ENCODE assay signal across 23 mouse cellular contexts in the genomic region with DNA sequence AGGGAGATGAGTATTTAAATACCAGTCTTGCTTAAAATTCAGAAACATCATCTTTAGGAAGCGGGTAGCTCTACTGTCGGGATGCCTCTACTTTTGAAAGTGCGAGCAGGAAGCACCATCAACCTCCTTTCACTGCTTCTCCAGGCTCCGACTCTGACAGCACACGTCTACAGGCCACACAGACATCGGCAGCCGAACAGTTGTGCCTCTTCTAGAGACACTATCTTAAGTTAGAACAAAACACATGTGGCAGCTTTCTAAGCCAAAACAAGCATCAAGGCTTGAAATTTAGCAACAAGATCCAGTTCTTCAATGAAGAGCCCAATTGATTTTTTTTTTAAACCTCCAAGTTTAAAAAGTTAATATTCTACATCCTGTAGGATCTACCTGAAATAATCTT. TPM values are rescaled to one million over a fixed set of nuclear protein-coding genes. Genes with fewer than 3 reads are reported as not detected.
"Had no signal": no experiment of that assay in that cellular context is flagged by ENCODE, and none has a peak within 500 bp of the region (broad histone marks: within the 10 kb centered on the region; RNA-seq: fewer than 3 reads in every experiment).

No protein-coding gene starts in this region.

- DNase-seq: gastrocnemius, adult 2 months; gastrocnemius, postnatal 10 days; gastrocnemius, postnatal 25 days; heart, adult 18-20 months; heart, postnatal 4 days; kidney, adult 18-20 months; kidney, adult 8-10 months; kidney, postnatal 10 days; kidney, postnatal 25 days; kidney, postnatal 4 days had no signal

- ATAC-seq: hindbrain, embryonic 16.5 days; inflammation-experienced regulatory T-cells, adult 6 months; intestine, embryonic 15.5 days; intestine, postnatal 0 days had no signal

- H3K27ac ChIP-seq: gastrocnemius, adult 2 months; heart, embryonic 10.5 days; hindbrain, embryonic 10.5 days; hindbrain, embryonic 12.5 days; hindbrain, embryonic 14.5 days; intestine, embryonic 15.5 days; layer of hippocampus, adult 2 months; left cerebral cortex, adult 2 months; limb, embryonic 10.5 days; limb, embryonic 12.5 days had no signal

- H3K36me3 ChIP-seq: heart, embryonic 10.5 days; heart, embryonic 12.5 days; hindbrain, embryonic 10.5 days; hindbrain, embryonic 12.5 days; intestine, embryonic 15.5 days; limb, embryonic 10.5 days; limb, embryonic 12.5 days had no signal

- H3K4me1 ChIP-seq: heart, embryonic 10.5 days; heart, embryonic 12.5 days; hindbrain, embryonic 10.5 days; hindbrain, embryonic 12.5 days; intestine, embryonic 15.5 days; limb, embryonic 12.5 days had no signal

- H3K9ac ChIP-seq: heart, embryonic 12.5 days; hindbrain, embryonic 12.5 days; hindbrain, embryonic 14.5 days; intestine, embryonic 15.5 days; limb, embryonic 12.5 days had no signal

- H3K4me2 ChIP-seq: heart, embryonic 12.5 days; hindbrain, embryonic 12.5 days; hindbrain, embryonic 14.5 days; intestine, embryonic 15.5 days; limb, embryonic 12.5 days had no signal

- H3K27me3 ChIP-seq: heart, embryonic 12.5 days; hindbrain, embryonic 12.5 days; intestine, embryonic 15.5 days; limb, embryonic 12.5 days had no signal

- H3K9me3 ChIP-seq: heart, embryonic 10.5 days; heart, embryonic 12.5 days; hindbrain, embryonic 10.5 days; hindbrain, embryonic 12.5 days; intestine, embryonic 15.5 days; limb, embryonic 10.5 days; limb, embryonic 12.5 days had no signal

- H3K4me3 ChIP-seq: gastrocnemius, adult 2 months; heart, embryonic 10.5 days; heart, embryonic 12.5 days; hindbrain, embryonic 10.5 days; hindbrain, embryonic 12.5 days; intestine, embryonic 15.5 days; layer of hippocampus, adult 2 months; left cerebral cortex, adult 2 months; limb, embryonic 10.5 days; limb, embryonic 12.5 days had no signal

RNA-seq across cellular contexts. Expression of a gene that starts 55.7 kb away (rescaled TPM):
- polyA plus RNA-seq: heart, embryonic 12.5 days had no signal
